Mouse (Mus musculus): ENCODE results near the gene Irs2.

The Irs2 gene

DNA sequence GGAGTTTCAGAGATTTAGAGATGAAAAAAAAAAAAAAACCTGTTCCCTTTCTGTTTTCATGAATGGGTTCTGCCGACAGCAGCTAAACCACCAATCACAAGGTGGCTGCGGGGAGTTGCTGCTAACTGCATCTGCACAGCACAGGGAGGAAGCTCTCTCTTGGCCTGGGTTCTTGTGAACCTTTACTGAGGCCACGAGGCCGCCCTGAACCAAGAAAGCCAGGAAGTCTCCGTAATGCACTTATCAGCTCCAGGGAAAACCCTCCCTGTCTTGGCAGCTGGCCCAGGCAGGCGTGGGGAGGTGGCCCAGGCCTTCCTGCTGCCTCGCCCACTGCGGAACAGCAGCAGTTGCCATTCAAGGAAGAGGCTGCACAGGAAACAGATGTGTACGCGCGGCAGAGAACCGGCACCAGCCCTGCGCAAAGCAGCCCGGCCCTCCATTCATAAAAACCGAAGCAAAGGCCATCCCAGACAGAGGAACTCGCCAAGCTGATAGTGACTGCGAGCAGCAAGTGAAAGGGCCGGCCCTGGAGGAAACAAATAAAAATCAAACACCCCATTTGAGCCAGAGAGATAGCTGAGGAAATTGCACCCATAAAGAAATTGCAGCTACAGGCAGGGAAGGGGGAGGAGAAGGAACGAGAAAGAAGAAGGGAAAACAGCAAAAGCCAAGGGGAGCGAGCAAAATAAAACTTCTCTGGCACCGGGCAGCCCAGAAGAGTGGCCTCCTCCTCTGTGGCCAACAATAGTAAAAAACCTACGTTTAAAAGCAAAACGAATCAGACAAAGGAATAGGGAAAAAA, 62.1 kb downstream of the Irs2 start:
- peak; percentile 91 to 93 for DNase-seq

DNA sequence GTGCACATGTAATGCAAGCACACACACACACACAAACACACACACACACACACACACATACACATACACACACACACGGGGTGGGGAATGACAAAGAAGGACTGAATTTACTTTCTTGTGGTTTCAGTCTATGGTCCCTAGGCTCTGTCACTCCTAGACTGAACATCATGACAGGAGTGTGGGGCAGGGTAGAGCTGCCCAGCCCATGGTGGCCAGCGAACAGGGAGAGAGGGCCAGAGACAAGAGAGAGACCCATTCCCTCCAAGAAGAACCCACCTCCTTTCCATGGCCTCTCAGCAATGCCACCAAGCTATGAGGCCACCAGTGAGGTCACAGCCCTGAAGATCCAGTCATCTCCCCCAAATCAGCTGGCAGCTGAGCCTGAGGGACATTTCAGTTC, 62.8 kb downstream of the Irs2 start:
- DNase-seq, result no peak

DNA sequence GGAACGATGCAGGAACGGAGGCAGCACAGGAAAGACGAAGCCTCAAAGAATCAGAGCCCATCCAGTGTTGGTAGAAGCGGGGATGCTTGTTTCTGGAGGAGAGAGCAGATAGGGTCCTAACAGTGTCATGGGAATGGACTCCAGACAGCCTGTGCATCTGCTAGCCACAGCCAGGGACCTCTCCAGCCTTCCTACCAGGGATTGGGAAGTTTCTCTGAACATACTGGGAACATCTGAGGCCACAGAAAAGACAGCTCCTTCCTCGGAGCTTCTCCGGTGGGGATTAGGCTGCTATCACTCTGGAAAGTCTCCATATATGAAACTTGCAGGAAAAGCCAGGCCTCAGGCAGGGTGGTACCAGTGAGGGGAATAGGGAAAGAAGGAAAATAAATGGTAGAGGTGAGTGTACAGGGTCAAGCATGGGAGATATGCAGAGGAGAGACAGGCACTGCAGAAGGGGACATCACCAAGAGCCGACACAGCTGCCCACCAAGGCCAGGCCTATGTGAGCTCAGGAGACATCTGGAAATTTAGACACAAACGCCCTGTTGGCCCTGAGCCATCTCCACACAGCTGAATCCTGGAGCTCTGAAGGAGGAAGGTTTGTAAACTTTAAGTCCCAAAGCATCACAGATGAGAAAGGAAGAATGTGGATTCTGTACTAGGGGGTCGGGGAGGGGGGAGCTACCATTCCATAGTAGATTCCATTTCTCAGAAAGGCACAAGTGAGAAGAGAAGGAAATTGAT, 64.8 kb downstream of the Irs2 start:
- DNase-seq, result no peak

DNA sequence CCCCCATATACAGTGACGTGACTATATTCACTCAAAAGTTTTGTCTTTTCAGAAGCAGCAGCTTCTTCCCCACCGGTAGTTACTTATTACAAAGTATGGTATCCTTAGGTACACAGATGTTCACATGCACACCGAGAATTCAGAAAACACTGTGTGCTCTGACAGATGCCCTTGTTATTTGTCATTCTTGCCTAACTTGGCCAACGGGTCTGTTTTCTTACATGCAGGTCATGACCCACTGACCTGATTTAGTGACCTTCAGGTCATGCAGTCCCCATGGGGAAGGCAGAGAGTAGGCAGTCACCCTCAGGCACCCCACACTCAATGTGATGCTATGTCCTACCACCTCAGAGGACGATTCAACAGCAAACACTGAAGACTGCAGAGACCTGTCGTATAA, 68.4 kb downstream of the Irs2 start:
- no peak for DNase-seq

DNA sequence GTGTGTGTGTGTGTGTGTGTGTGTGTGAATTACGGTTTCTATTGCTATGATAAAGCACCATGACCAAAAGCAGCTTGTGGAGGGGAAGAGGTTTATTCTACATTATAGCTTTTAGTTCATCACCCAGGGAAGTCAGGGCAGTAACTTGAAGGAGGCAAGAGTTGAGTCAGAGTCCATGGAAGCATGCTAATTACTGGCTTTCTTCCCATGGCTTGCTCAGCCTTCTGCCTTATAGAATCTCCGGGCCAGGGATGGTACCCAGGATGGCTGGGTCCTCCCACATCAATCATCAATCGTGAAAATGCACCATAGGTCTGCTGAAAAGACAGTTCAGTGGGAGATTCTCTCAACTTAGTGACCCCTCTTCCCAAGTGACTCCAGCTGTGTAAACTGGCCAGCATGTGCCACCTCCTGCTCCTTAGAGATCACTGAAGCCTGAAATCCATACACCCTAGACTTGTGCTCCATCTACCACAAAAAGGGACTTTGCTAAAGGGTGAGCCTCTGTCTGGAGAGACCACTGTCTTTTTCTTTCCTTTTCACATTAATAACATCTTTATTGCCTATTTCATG, 69.0 kb downstream of the Irs2 start:
- no peak for DNase-seq

DNA sequence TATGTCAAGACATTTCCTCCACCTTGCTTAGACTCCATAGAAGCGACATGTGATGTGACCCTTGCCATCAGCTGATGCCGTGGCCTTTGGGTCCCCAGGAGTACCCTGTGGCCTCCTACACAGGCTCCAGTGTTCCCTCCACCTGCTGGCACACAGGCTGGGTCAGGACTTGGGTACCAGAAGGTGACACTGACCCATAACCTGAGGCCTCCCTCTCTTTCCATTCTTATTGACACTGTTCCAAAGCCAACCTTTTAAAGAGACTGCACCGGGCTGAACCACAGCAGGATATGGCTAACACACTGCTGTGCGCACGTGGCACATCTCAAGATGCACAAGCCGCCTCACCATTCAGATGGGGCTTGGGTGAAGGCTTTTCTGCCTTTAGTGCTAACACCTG, 70.0 kb downstream of the Irs2 start:
- DNase-seq, result no peak

DNA sequence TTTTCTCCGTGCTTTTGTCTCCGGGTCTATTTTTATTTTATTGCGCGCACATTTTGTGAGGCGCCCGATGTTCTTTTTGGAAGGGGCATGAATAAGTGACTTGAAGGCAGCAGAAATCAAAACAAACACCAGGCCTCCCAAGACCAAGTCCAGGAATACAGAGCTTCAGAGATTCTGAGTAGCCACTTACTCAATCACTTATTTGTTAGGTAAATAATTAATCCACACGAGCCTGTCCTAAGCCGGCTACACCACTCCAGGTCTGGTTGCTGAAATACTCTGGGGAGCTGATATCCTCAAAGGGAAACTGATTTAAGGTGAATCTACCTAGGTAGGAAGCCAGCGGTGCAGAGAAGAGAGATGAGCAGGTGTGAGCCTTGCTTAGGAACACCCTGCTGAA, 71.6 kb downstream of the Irs2 start:
- peak; percentile 33 to 80 for DNase-seq

DNA sequence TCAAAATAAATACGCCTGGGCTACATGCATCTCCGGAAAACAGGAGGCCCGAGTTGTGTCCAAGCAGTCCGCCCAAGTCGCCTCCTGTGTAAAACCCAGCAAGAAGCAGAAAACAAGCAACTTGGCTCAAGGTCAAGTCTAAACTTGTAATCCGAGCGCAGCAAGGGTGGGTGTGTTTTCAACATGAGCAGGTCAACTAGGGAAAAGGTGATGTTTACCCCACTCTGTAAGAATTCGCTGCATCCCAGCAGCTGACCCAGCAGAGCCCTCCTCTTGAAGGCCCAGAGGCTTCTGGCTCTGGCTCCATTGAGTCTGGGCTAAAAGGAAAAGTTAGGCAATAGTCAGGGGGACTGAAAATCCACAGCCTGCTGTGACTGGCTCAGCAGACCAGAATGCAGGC, 73.0 kb downstream of the Irs2 start:
- peak in 1 of 2 experiments; percentile 76 for DNase-seq
